Mouse (Mus musculus) mature B cell (primary cell): ENCODE measurements around the gene Tbc1d2b.

Experiments
- in situ Hi-C: fragments of 300-500 bp; cut with MboI; formaldehyde crosslinking; loops from 2 replicates; pipeline ENCODE4 v1.14.3; 2019

Tbc1d2b gene

DNA sequence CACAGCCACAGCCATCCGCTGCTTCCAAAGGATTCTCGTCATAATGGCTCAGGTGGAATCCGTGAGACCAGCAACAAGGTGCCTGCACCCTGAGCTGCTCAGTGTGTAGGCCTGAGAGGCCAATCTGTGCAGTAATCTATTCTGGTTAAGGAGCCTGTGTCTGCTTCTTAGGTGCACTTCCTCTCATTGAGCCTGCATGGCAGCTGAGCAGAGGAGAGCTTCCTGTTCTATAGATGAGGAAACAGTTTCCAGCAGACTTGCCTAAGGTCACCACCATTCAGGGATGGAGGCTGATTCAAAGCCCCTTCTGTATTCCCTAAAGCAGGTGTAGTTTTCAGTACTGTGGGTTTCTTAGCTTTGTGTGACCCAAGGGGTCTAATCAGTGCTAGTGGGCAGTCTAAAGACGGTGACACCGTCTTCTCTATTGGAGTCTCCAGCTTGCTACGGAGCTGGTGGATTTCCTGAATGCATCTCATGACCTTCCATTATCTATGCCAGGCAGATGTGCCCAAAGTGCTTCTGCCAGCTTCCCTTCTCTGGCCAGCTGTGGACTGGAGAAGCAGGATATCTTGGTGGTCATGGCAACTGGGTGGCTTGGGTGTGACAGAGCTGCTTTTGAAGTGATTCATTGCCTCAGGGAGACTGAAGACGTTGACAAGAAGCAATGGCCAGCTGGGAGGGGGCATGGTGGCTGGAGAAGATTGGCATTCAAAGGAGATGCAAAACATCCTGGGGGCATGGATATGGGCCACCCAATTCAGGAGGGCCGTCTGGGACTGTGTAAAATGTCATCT is 97.9 kb downstream of the Tbc1d2b start:
- in situ Hi-C loops = no loop called here

DNA sequence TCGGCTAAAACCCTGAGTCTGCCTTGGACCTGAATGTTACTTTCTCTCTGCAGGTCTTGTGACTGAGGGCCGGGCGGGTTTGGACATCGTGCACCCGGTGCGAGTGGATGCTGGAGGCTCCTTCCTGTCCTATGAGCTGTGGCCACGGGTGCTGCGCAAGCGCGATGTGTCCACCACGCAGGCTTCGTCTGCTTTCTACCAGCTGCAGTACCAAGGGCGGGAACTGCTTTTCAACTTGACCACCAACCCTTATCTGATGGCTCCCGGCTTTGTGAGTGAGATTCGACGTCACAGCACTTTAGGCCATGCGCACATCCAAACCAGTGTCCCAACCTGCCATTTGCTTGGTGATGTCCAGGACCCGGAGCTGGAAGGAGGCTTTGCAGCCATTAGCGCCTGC is 99.2 kb downstream of the Tbc1d2b start:
- in situ Hi-C loops = no loop called here

DNA sequence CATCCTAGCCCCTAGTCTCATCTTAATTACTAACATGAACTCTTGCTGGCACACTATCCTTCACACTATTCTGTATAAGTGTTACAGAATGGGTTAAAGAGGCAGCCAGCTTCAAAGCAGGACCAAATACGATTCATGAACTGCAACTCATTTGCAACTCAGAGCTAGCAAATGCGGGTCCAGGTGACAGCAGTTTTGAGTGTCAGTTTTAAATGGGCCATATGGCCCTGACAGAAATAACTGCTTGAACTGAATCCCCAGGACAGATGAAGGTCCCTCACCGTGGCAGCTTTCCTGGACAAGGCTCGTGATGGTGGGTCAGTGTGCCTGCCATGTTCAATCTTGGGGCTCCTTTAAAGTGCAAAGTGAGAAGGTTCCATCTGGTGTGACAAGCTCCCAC is 100.6 kb downstream of the Tbc1d2b start:
- in situ Hi-C loops = no loop called here

- in situ Hi-C loops = no loop called here
These were observed 104.0 kb downstream of the Tbc1d2b start for GRCm38 (mm10) chr9:90166615-90167014.

GRCm38 (mm10) chr9:90165590-90165989 is 105.0 kb downstream of the Tbc1d2b start:
- in situ Hi-C loops = no loop called here

DNA sequence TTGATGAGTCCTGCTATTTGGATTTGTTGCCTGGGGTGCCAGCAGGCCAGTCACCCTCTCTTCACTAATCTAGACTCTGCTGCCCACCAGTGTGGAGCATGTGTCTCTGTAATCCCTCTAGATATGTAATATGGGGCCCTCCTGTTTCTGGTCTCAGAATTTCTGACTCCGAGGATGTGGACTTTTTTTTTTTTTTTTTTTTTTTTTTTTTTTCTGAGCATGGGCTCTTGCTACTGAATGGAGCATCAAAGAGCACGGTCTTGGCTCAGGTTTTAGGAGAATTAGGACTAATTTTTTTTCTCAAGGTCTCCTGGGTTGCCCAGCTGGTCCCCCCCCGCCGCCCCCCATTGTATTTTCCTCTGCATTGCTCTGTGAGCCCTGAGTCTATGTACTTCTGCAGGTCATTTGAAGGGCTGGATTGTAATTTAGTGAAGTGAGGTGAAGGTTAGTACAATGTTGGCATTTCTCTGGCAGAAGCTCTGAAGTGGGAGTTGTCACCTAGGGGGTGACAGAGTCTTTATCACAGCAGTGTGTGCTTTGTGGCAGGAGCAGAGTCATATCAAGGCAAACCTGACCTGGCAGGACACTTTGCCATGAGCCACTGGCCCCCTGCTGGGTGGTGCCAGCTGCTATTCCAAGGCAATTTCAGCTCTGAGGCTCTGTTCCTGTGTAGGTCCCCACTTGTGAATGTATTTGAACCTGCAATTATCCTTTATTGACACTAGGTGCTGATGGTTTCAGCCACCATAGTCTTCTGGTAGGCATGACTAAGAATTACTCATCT is 105.7 kb downstream of the Tbc1d2b start:
- in situ Hi-C loops = no loop called here

GRCm38 (mm10) chr9:90163749-90164095 is 106.9 kb downstream of the Tbc1d2b start:
- in situ Hi-C loops = no loop called here

GRCm38 (mm10) chr9:90162926-90163748 is 107.5 kb downstream of the Tbc1d2b start, which contains the start of gene Adamts7:
Adamts7 (plus strand) TSS chr9:90163069.
- in situ Hi-C loops = no loop called here

GRCm38 (mm10) chr9:90162243-90162925 is 108.2 kb downstream of the Tbc1d2b start:
- in situ Hi-C loops = no loop called here
